ENCODE assay signal across 20 mouse cellular contexts in genomic region chr6:35376526-35376925, GRCm38 (mm10). TPM values are rescaled to one million over a fixed set of nuclear protein-coding genes. Genes with fewer than 3 reads are reported as not detected.
"Had no signal": no experiment of that assay in that cellular context is flagged by ENCODE, and none has a peak within 500 bp of the region (broad histone marks: within the 10 kb centered on the region; RNA-seq: fewer than 3 reads in every experiment).

No protein-coding gene starts in this region.

- H3K9ac ChIP-seq: liver, postnatal 0 days; lung, embryonic 15.5 days; midbrain, embryonic 12.5 days; neural tube, embryonic 12.5 days had no signal

- H3K4me3 ChIP-seq: lung, embryonic 15.5 days; midbrain, embryonic 10.5 days; midbrain, embryonic 12.5 days; neural tube, embryonic 12.5 days had no signal

- H3K9me3 ChIP-seq: lung, embryonic 15.5 days; midbrain, embryonic 10.5 days; midbrain, embryonic 12.5 days; neural tube, embryonic 12.5 days had no signal

- H3K27ac ChIP-seq: lung, embryonic 15.5 days; midbrain, embryonic 10.5 days; midbrain, embryonic 12.5 days; neural tube, embryonic 12.5 days had no signal

- H3K4me1 ChIP-seq: neural tube, embryonic 12.5 days had no signal

- H3K27me3 ChIP-seq: lung, embryonic 15.5 days; neural tube, embryonic 12.5 days had no signal

- H3K4me2 ChIP-seq: lung, embryonic 15.5 days; midbrain, embryonic 12.5 days; neural tube, embryonic 12.5 days had no signal

- H3K36me3 ChIP-seq: lung, embryonic 15.5 days; midbrain, embryonic 10.5 days; midbrain, embryonic 12.5 days; neural tube, embryonic 12.5 days had no signal

- DNase-seq: liver, postnatal 0 days; lung, adult 2 months; lung, postnatal 14 days; lung, postnatal 4 days; midbrain, embryonic 14.5 days; right cerebral cortex, postnatal 14 days; thymus, adult 18-20 months; thymus, postnatal 14 days; thymus, postnatal 36 days had no signal

- ATAC-seq: liver, postnatal 0 days; lung, postnatal 0 days; midbrain, embryonic 16.5 days had no signal

RNA-seq across cellular contexts. Expression of gene Fam180a, which starts 50.6 kb away (rescaled TPM):
- total RNA-seq: megakaryocyte, adult 5-6 weeks; megakaryocyte-erythroid progenitor cell, adult 5-6 weeks; neutrophil, adult 5-6 weeks had no signal
- polyA plus RNA-seq: midbrain, embryonic 10.5 days; neural tube, embryonic 12.5 days; neural tube, embryonic 14.5 days; thymus, postnatal 0 days had no signal
